Mouse (Mus musculus) embryonic facial prominence, embryonic 13.5 days (tissue): ENCODE data around the gene Nt5c3. TPM values are rescaled to one million over a fixed set of nuclear protein-coding genes. Genes with fewer than 3 reads are reported as not detected.
"Not testable (repeated sequence)": the region's sequence is repeated elsewhere in the genome, so short reads cannot be mapped to it uniquely, and the experiment has no call there.

ENCODE experiments used
- ATAC-seq: fragments of 200-750 bp; cut with Nextera tagmentation; 2 replicates; pipeline ENCODE4 v1.8.0; 2017; ENCODE audit warnings: low read depth; ENCODE audit not compliant: insufficient number of reproducible peaks, insufficient read depth, low FRiP score, low TSS enrichment
- H3K27ac ChIP-seq: fragments of 300-500 bp; sonication (generic); 2 replicates; pipeline ENCODE4 v1.5.1; 2015; ENCODE audit warnings: moderate library complexity, mild to moderate bottlenecking, inconsistent platforms
- H3K27me3 ChIP-seq: fragments of 300-500 bp; sonication (generic); 2 replicates; pipeline ENCODE4 v1.6.1; 2015; ENCODE audit warnings: mild to moderate bottlenecking, inconsistent platforms
- H3K36me3 ChIP-seq: fragments of 300-500 bp; sonication (generic); 2 replicates; pipeline ENCODE4 v1.6.1; 2015; ENCODE audit warnings: mild to moderate bottlenecking, inconsistent platforms
- H3K4me1 ChIP-seq: fragments of 300-500 bp; sonication (generic); 2 replicates; pipeline ENCODE4 v1.6.1; 2015; ENCODE audit warnings: inconsistent platforms
- H3K4me2 ChIP-seq: fragments of 300-500 bp; sonication (generic); 2 replicates; pipeline ENCODE4 v1.6.1; 2015; ENCODE audit warnings: moderate library complexity, mild to moderate bottlenecking, inconsistent platforms
- H3K4me3 ChIP-seq: fragments of 300-500 bp; sonication (generic); 2 replicates; pipeline ENCODE4 v1.5.1; 2015; ENCODE audit warnings: mild to moderate bottlenecking, inconsistent platforms
- H3K9ac ChIP-seq: fragments of 300-500 bp; sonication (generic); 2 replicates; pipeline ENCODE4 v1.6.1; 2015; ENCODE audit warnings: mild to moderate bottlenecking, inconsistent platforms
- H3K9me3 ChIP-seq: fragments of 300-500 bp; sonication (generic); 2 replicates; pipeline ENCODE4 v1.6.1; 2016; ENCODE audit warnings: inconsistent platforms
- WGBS: fragments of 180-500 bp; shearing (Covaris S2); methylation state at CpG from one replicate; pipeline ENCODE4 v1.1.7; 2015; ENCODE audit warnings: mixed read lengths; 5-methylcytosine and 5-hydroxymethylcytosine counted together
- polyA plus RNA-seq: library from polyadenylated mRNA; unstranded; fragments of >200 nt; fragmentation: Nextera tagmentation; extraction: Ambion mirVana; gene quantifications from 2 replicates; pipeline ENCODE4 v1.2.1, GENCODE M21; 2015

The Nt5c3 gene
- polyA plus RNA-seq, 1 experiment from 2014 or later, result 66.0 TPM

DNA sequence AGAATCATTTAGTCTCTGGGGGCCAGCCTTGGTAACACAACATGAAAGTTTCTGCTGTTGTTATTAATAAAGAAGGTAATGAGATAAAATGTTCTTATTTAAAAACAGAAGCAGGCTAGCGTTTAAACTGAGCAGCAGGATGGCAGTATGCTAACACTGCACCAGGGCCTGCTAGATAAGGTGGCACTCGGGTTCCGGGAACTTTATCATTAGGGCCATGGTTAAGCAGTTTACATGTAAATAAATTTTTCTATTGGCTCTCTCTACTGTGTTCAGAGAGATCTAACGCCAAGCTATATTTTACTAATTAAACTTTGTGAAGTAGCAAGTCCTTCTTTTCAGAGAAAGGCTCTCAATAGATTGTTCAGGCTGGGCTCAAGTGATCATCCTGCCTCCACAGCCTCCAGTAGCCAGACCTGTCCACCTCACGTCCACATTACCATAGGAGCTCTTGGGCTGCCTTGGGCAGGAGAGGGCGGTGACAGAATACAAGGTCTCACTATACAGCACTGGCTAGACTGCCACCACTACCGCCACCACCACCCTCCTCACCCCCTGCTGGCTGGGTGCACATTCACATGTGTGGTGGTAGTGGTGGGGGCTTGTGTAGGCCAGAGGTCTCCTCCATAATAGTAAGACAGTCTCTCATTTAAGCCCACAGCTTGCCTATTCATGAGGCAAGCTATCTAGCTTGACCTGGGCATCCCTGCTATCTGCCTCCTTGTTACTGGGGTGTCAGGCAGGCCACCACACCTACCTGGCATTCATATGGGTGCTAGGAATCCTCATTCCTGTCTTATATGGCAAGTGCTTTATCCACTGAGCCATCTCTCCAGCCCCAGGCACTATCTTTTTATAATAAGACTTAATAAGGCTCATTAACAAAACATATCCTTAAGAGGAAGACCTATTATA is 20.9 kb downstream of the Nt5c3 start:
- ATAC-seq, result no peak; the same call in 1 of the 2 replicates
- Histone ChIP-seq H3K27me3 (no peaks in the 10 kb centered on the region), H3K9me3 (no peaks in the 10 kb centered on the region; the same call in 1 of the 2 replicates), H3K36me3 (no peaks in the 10 kb centered on the region), H3K27ac (no peak overlapping the region), H3K9ac (no peak overlapping the region), H3K4me1 (peaks cover 30% of the 10 kb centered on the region), H3K4me2 (no peak overlapping the region), H3K4me3 (no peak overlapping the region)
- WGBS, result 77% methylated on average over 7 of the region's 7 CpGs

DNA sequence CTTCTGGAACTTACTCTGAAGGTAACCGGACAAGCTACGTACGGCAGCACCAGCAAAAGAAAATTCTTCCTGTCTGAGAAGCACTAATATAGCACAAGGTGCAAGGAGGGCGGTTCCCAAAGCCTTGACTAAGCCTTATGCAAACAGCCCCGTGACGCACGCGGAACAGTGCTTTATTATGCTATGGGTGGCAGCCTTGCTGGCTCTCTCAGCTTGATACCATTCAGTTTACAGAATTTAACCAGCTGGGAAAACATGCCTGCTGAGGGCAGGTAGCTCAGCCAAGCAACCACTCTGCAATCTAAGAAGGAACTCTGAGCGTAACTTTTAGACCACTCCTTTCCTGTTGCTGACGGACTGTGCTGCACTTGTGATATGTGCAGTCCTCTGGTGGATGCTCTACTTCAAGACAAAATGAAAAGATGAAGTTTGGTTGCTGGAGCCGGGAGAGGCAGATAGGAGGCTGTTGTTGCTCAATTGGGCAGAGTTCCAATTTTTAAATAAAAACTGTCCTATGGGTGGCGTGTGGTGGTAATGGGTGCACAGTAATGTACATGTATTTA is 21.8 kb downstream of the Nt5c3 start:
- ATAC-seq, result no peak; the same call in 1 of the 2 replicates
- H3K4me2 ChIP-seq, result peak overlapping the region; percentile 37

DNA sequence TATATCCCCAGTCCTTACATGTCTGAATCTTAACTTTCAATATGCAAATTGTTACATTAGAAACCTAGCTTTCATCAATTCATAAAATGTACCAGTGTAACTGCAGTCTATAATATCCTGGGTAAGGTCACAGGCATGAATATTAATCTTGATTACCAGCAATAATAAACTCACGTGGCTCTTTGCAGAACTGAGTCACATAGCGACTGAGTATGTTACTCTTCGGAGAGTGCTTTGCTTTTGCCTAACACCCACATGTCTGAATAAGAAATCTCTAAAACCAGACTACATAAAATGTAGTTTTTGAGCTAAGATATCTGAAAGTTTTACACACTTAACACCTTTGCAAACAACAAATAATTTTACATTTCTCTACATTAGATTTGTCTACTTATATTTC is 22.4 kb downstream of the Nt5c3 start:
- H3K27me3 ChIP-seq, result no peaks in the 10 kb centered on the region
- peaks cover 30% of the 10 kb centered on the region for H3K4me1 ChIP-seq
- no peak for ATAC-seq
- H3K27ac ChIP-seq, result no peak overlapping the region
- no peak overlapping the region for H3K9ac ChIP-seq
- no peaks in the 10 kb centered on the region for H3K36me3 ChIP-seq
- no peak overlapping the region for H3K4me3 ChIP-seq
- H3K9me3 ChIP-seq, result no peaks in the 10 kb centered on the region
- 73% methylated on average over 3 of the region's 3 CpGs for WGBS
- no peak overlapping the region for H3K4me2 ChIP-seq

More for the DNA sequence above, 21.8 kb downstream of the Nt5c3 start:
- H3K9ac ChIP-seq, result no peak overlapping the region
- no peaks in the 10 kb centered on the region for H3K9me3 ChIP-seq
- no peaks in the 10 kb centered on the region for H3K27me3 ChIP-seq
- WGBS, result 38% methylated on average over 12 of the region's 12 CpGs
- no peaks in the 10 kb centered on the region for H3K36me3 ChIP-seq
- peaks cover 30% of the 10 kb centered on the region for H3K4me1 ChIP-seq
- no peak overlapping the region for H3K27ac ChIP-seq
- H3K4me3 ChIP-seq, result no peak overlapping the region

DNA sequence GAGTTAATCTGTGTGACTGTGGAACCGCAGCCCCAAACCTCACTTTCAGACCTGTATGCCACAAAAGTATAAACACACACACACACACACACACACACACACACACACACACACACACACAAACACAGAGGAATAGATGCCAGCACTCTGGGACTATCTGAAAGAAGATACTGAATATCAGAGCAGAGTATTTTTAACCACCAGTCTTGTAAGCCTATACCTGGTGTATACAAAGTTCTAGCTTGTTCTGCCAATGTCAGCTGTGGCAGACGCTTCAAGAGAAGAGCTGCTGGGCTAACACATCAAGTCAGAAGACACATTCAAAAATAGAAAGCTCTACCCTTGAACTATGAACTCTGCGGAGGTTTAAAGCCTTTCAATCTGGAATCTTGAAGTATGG is 24.1 kb downstream of the Nt5c3 start:
- WGBS, result 74% methylated on average over 3 of the region's 3 CpGs
- no peak for ATAC-seq
- Histone ChIP-seq H3K4me2 (no peak overlapping the region), H3K9ac (no peak overlapping the region), H3K27me3 (no peaks in the 10 kb centered on the region), H3K9me3 (no peaks in the 10 kb centered on the region), H3K36me3 (no peaks in the 10 kb centered on the region), H3K27ac (no peak overlapping the region), H3K4me3 (no peak overlapping the region), H3K4me1 (peaks cover 26% of the 10 kb centered on the region)

DNA sequence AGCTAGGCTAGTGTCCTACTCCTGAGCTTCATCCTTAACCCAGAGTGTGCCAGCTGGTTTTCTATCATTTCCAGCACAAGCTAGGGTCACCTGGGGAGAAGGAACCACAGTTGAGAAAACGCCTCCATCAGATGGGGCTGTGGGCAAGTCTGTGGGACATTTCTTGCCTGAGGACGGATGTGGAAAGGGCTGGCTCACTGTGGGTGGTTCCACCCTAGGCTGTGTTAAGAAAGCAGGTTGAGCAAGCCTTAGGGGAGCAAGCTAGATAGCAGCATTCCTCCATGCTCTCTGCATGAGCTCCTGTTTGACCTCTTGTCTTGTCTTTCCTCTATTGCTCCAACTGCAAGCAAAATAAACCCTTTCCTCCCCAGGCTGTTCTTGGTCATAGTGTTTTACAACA is 33.0 kb downstream of the Nt5c3 start:
- 91% methylated on average over 2 of the region's 2 CpGs for WGBS
- no peak for ATAC-seq
- no peaks in the 10 kb centered on the region for H3K27me3 ChIP-seq
- H3K27ac ChIP-seq, result no peak overlapping the region
- H3K36me3 ChIP-seq, result peaks cover 44% of the 10 kb centered on the region
- H3K9ac ChIP-seq, result no peak overlapping the region
- H3K9me3 ChIP-seq, result no peaks in the 10 kb centered on the region
- H3K4me3 ChIP-seq, result no peak overlapping the region
- H3K4me1 ChIP-seq, result no peaks in the 10 kb centered on the region
- no peak overlapping the region for H3K4me2 ChIP-seq

DNA sequence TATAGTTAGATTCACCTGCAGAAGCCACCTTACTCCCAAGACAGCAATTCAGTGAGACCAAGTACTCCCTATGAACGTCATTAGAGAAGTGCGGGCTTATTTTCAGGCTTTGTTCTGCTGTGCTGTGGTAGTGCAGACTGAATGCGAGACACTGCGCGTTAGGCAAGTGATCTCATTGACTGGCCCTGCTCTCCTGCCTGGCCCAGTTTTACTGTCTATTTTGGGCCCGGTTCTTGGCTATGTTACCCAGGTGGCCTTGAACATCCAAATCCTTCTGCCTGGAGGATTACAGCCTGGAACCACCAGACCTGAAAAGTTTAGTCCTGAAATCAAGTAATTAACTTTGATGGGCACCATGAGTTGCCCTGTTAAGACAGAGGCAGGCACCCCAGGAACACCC is 35.2 kb downstream of the Nt5c3 start:
- Histone ChIP-seq H3K4me1 (no peaks in the 10 kb centered on the region), H3K27ac (no peak overlapping the region), H3K4me2 (no peak overlapping the region), H3K4me3 (no peak overlapping the region), H3K9ac (no peak overlapping the region), H3K36me3 (peaks cover 55% of the 10 kb centered on the region), H3K9me3 (no peaks in the 10 kb centered on the region), H3K27me3 (no peaks in the 10 kb centered on the region)
- 91% methylated on average over 6 of the region's 6 CpGs for WGBS
- no peak for ATAC-seq

DNA sequence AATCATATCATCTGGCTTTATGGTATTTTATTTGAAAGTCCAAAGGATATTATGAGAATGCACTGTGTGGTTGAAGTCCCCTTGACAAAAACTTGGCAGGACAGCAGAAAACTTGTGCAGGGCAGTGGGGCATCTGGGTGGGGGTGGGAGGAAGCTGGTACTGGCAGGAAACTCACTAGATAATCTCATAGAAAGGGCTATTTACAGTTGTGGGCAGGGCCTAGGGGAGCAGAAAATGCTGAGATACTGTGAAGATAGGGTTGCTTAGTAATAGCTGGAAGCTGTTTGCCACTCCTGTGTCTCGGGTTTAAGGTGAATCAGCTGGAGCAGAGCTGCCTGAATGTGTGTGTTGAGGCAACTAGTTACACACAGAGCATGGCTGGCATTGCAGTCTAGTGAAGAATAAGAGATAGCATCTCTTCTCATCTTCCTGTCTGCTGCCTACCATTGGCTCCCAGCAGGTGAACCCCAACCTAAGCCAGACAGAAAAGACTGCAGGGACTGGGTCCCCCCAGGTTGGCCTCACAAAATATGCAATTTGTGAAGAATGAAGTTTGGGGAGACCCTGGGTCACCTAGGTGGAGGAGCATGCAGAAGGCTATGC is 44.3 kb downstream of the Nt5c3 start:
- Histone ChIP-seq H3K36me3 (peaks cover 76% of the 10 kb centered on the region), H3K27me3 (no peaks in the 10 kb centered on the region), H3K4me2 (no peak overlapping the region), H3K4me3 (no peak overlapping the region), H3K27ac (0 out of 2 replicates have a peak overlapping the region, but pooled peaks have one; percentile 11), H3K9me3 (no peaks in the 10 kb centered on the region), H3K4me1 (no peaks in the 10 kb centered on the region), H3K9ac (no peak overlapping the region)
- WGBS, result 66% methylated on average over 1 of the region's 1 CpGs
- ATAC-seq, result no peak

DNA sequence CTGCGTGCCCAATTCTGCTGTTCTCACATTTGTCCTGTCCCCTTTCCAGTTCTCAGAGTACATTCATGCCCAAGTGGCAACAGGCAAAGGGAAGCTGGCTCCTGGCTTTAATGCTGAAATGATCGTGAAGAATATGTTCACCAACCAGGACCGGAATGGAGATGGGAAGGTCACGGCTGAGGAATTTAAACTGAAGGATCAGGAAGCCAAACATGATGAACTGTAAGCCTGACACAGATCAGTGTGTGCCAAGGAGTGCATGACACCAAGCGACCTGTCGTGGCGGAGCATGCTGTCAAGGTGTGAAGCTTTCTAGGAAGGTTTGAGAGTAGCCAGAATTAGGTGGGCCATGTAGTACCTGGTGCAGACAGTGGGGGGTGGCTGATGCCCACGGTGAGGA is 45.7 kb downstream of the Nt5c3 start:
- Histone ChIP-seq H3K4me1 (no peaks in the 10 kb centered on the region), H3K27ac (no peak overlapping the region), H3K4me3 (no peak overlapping the region), H3K9me3 (no peaks in the 10 kb centered on the region), H3K4me2 (no peak overlapping the region), H3K36me3 (peaks cover 76% of the 10 kb centered on the region), H3K9ac (no peak overlapping the region), H3K27me3 (no peaks in the 10 kb centered on the region)
- ATAC-seq, result no peak
- WGBS, result 94% methylated on average over 8 of the region's 8 CpGs

DNA sequence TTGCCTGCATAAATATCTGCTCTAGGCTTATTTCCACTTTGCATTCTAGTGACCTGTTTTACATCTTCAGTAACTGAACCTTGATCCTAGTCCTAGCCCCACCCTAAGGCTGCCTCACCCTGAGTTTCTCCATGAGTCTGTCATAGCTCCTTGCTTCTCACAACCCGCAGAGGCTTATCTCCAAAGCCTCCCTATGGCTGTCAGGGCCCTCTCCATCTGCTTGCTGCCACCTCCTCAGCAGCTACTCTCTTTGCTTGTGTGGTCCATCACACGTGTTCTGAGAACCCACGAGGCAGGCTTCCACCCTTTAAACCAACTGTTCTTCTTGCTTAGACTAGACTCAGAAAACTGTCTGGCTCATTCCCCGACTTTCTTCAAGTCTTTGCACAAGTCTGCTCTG is 46.9 kb downstream of the Nt5c3 start:
- peaks cover 67% of the 10 kb centered on the region for H3K36me3 ChIP-seq
- no peaks in the 10 kb centered on the region for H3K27me3 ChIP-seq
- no peak overlapping the region for H3K4me3 ChIP-seq
- H3K4me2 ChIP-seq, result no peak overlapping the region
- WGBS, result 88% methylated on average over 4 of the region's 4 CpGs
- no peaks in the 10 kb centered on the region for H3K9me3 ChIP-seq
- no peak overlapping the region for H3K27ac ChIP-seq
- H3K9ac ChIP-seq, result no peak overlapping the region
- no peak for ATAC-seq
- H3K4me1 ChIP-seq, result no peaks in the 10 kb centered on the region; the same call in 1 of the 2 replicates

DNA sequence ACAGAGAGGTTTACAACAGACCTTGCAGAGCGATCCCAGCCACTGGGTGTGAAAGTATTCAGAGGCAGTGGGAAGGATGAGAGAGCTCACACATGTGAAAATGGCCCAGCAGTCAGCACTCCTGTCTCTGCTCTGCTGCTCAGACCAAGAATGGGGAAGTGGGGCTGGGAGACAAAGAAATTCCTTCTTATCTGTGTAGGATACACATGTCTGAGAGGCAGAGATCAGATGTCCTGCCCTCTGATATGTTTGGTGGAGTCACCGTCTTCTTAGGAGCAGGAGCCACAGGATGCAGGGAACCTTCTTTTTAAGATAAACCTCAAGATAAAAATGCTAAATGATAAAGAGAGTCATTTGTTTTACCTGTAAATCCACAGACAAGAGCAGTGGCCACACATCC is 53.7 kb downstream of the Nt5c3 start:
- Histone ChIP-seq H3K36me3 (peaks cover 49% of the 10 kb centered on the region), H3K4me2 (no peak overlapping the region), H3K27ac (no peak overlapping the region), H3K27me3 (no peaks in the 10 kb centered on the region), H3K4me1 (no peaks in the 10 kb centered on the region; the same call in 1 of the 2 replicates), H3K9me3 (no peaks in the 10 kb centered on the region), H3K9ac (no peak overlapping the region), H3K4me3 (no peak overlapping the region)
- ATAC-seq, result no peak
- 78% methylated on average over 2 of the region's 2 CpGs for WGBS

DNA sequence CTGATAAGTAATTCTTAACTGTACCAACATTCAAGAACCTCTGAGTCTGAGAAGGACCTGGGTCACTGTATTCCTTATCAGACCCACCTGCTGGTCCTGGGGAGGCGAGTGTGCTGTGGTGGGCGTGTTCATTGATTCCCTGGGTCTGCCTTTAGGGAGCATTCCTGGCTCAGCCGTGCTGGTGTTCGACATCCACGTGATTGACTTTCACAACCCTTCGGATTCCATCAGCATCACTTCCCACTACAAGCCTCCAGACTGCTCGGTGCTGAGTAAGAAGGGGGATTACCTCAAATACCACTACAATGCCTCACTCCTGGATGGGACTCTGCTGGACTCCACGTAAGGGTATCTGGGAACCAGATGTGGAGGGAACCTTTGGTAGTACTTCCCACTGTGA is 55.2 kb downstream of the Nt5c3 start:
- no peaks in the 10 kb centered on the region for H3K27me3 ChIP-seq
- no peaks in the 10 kb centered on the region; the same call in 1 of the 2 replicates for H3K4me1 ChIP-seq
- H3K9ac ChIP-seq, result no peak overlapping the region
- H3K36me3 ChIP-seq, result peaks cover 50% of the 10 kb centered on the region
- H3K4me2 ChIP-seq, result no peak overlapping the region
- H3K27ac ChIP-seq, result no peak overlapping the region
- ATAC-seq, result no peak
- WGBS, result 70% methylated on average over 8 of the region's 8 CpGs
- no peak overlapping the region for H3K4me3 ChIP-seq
- H3K9me3 ChIP-seq, result no peaks in the 10 kb centered on the region

DNA sequence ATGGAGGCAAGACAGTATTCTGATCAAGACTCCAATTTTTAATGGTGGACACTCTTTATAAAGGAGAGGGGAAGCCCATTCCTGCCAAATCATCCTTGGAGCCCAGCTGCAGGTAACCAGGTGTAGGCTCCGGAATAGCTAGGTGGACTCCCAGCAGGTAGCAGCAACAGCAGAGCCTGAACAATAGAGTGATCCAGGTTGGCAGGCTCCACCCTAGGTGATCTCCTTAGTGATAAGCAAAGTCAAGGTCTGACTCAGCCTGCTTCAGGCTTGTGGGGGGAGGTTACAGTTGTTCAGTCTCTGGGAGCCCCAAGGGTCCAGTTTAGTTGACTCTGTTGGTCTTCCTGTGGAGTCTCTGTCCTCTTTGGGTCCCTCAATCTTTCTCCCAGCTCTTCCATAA is 56.8 kb downstream of the Nt5c3 start:
- not testable (repeated sequence) for H3K9ac ChIP-seq, H3K4me1 ChIP-seq, H3K9me3 ChIP-seq, H3K27me3 ChIP-seq, H3K27ac ChIP-seq, H3K4me2 ChIP-seq, H3K4me3 ChIP-seq, ATAC-seq
- H3K36me3 ChIP-seq, result peaks cover 58% of the 10 kb centered on the region
- WGBS, result 96% methylated on average over 1 of the region's 1 CpGs
